Mouse (Mus musculus): ENCODE measurements around the gene Mmp12. TPM values are rescaled to one million over a fixed set of nuclear protein-coding genes. Genes with fewer than 3 reads are reported as not detected.

Mmp12 gene
- polyA plus RNA-seq (2015; fragmentation: Nextera tagmentation; extraction: Ambion mirVana) = 0.18 and 0.19 TPM in 2 replicates

GRCm38 (mm10) chr9:7344107-7344506 lies at the start of gene Mmp12:
Gene Mmp12 (plus strand): TSS chr9:7344381.

GRCm38 (mm10) chr9:7387947-7388346 lies 43.8 kb downstream of the Mmp12 start, which contains the start of gene Mmp1b:
Gene Mmp1b (minus strand): TSS chr9:7388047.

Other genes starting within 250 kb of the Mmp12 start
- gene Dync2h1, start 159.9 kb upstream of the Mmp12 start, polyA plus RNA-seq (2015; fragmentation: Nextera tagmentation; extraction: Ambion mirVana) = 3.8 and 5.3 TPM in 2 replicates
- 79.1 and 85.7 TPM in 2 replicates for gene Dcun1d5, start 159.9 kb upstream of the Mmp12 start, polyA plus RNA-seq (2015; fragmentation: Nextera tagmentation; extraction: Ambion mirVana)
- 0.40 and 0.58 TPM in 2 replicates for gene Mmp13, start 71.9 kb upstream of the Mmp12 start, polyA plus RNA-seq (2015; fragmentation: Nextera tagmentation; extraction: Ambion mirVana)
- not detected in 2 replicates for gene Mmp1b, start 43.7 kb downstream of the Mmp12 start, polyA plus RNA-seq (2015; fragmentation: Nextera tagmentation; extraction: Ambion mirVana)
- gene Mmp3, start 101.4 kb downstream of the Mmp12 start, polyA plus RNA-seq (2015; fragmentation: Nextera tagmentation; extraction: Ambion mirVana) = 0.23 TPM in 1 of 2 replicates, not detected in the other
- not detected in 2 replicates for gene Mmp10, start 158.0 kb downstream of the Mmp12 start, polyA plus RNA-seq (2015; fragmentation: Nextera tagmentation; extraction: Ambion mirVana)
- 81.8 and 113 TPM in 2 replicates for gene Mmp8, start 214.1 kb downstream of the Mmp12 start, polyA plus RNA-seq (2015; fragmentation: Nextera tagmentation; extraction: Ambion mirVana)
- 0.60 and 0.70 TPM in 2 replicates for gene Mmp27, start 227.0 kb downstream of the Mmp12 start, polyA plus RNA-seq (2015; fragmentation: Nextera tagmentation; extraction: Ambion mirVana)

Measured in spleen, postnatal 0 days (tissue).